25 mouse cellular contexts compared by ENCODE assay signal in the genomic region with DNA sequence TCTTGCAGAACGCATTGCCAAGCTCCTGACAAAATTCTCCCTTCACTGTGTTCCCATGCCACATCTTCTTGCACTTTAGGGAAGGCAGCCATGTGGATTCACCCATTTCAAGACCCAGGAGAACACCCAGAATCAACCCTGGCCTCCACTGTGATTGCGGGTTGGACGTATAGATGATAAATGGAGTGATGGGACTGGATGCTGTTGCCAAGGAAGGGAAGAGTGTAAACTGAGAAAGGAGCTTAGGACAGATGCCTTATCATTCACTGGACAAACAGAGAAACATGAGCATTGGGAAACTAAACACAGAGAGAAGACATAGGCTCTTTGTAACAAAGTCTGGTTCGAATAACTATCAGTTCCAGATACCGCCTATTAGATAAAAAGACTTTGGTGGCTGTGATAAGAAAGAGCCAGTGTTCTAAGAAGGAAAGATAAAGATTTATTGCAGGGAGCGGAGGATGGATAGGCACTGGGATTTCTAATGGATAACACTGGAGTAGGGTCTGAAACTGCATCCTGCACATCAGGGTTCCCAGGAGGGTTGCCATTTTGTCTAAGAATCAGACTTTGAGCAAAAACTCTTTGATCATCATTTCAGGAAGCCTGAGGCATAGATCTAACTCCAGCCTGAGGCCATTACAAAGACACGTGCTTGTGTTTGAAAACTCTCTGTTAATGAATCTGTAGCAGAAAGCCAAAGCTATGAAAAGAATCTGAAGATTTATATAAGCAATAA. TPM values are rescaled to one million over a fixed set of nuclear protein-coding genes. Genes with fewer than 3 reads are reported as not detected.
"Had no signal": no experiment of that assay in that cellular context is flagged by ENCODE, and none has a peak within 500 bp of the region (broad histone marks: within the 10 kb centered on the region; RNA-seq: fewer than 3 reads in every experiment).

No protein-coding gene starts in this region.

- H3K4me1 ChIP-seq: liver, embryonic 13.5 days; megakaryocyte, embryonic 14.5 days; midbrain, embryonic 15.5 days; neural tube, embryonic 13.5 days; stomach, embryonic 15.5 days had no signal

- H3K9ac ChIP-seq: liver, embryonic 13.5 days; midbrain, embryonic 15.5 days; neural tube, embryonic 13.5 days; stomach, embryonic 15.5 days had no signal

- H3K27ac ChIP-seq: layer of hippocampus, adult 2 months; left cerebral cortex, adult 2 months; liver, embryonic 13.5 days; midbrain, embryonic 15.5 days; neural tube, embryonic 13.5 days; stomach, embryonic 15.5 days had no signal

- H3K4me2 ChIP-seq: liver, embryonic 13.5 days; midbrain, embryonic 11.5 days; midbrain, embryonic 15.5 days; neural tube, embryonic 13.5 days; stomach, embryonic 15.5 days had no signal

- H3K27me3 ChIP-seq: liver, embryonic 13.5 days; megakaryocyte, embryonic 14.5 days; midbrain, embryonic 15.5 days; neural tube, embryonic 13.5 days; stomach, embryonic 15.5 days had no signal

- ATAC-seq: inflammation-experienced regulatory T-cells, adult 6 months; intestine, embryonic 16.5 days; midbrain, embryonic 15.5 days had no signal

- H3K9me3 ChIP-seq: liver, embryonic 13.5 days; megakaryocyte, embryonic 14.5 days; midbrain, embryonic 15.5 days; neural tube, embryonic 13.5 days; stomach, embryonic 15.5 days had no signal

- H3K4me3 ChIP-seq: layer of hippocampus, adult 2 months; left cerebral cortex, adult 2 months; liver, embryonic 13.5 days; megakaryocyte, embryonic 14.5 days; midbrain, embryonic 15.5 days; myocyte; neural tube, embryonic 13.5 days; stomach, embryonic 15.5 days had no signal

- DNase-seq: kidney, adult 18-20 months; kidney, adult 9 months; kidney, postnatal 25 days; layer of hippocampus, adult 9-11 months; liver, embryonic 13.5 days; lung, postnatal 36 days; retina, postnatal 1 day; right cerebral cortex, postnatal 25 days; spleen, adult 18-20 months; thymus, postnatal 25 days had no signal

- H3K36me3 ChIP-seq: liver, embryonic 13.5 days; midbrain, embryonic 15.5 days; neural tube, embryonic 13.5 days; stomach, embryonic 15.5 days had no signal

RNA-seq across cellular contexts. Expression of gene Corin, which starts 44.7 kb away (rescaled TPM):
- total RNA-seq: layer of hippocampus, postnatal 25 days; monocyte, adult 5-6 weeks; neutrophil, adult 5-6 weeks had no signal
- polyA plus RNA-seq: large intestine, adult 2 months; liver, adult 2 months; myocyte had no signal
